Mouse (Mus musculus): ENCODE data around the gene Unc13d.
"Not testable (repeated sequence)": the region's sequence is repeated elsewhere in the genome, so short reads cannot be mapped to it uniquely, and the experiment has no call there.

Gene Unc13d

GRCm38 (mm10) chr11:116022256-116022780 lies 55.4 kb downstream of the Unc13d start:
- DNase-seq (ENCODE audit: low spot score in 2 of 2): no peak

- DNase-seq (ENCODE audit: low spot score in 2 of 2): peak in 1 of 2 experiments; percentile 27
Observed at GRCm38 (mm10) chr11:116021328-116022220, 56.2 kb downstream of the Unc13d start.

GRCm38 (mm10) chr11:116020519-116020922 lies 57.2 kb downstream of the Unc13d start:
- DNase-seq (ENCODE audit: low spot score in 2 of 2): peak; percentile 49 to 60

GRCm38 (mm10) chr11:116019976-116020411 lies 57.8 kb downstream of the Unc13d start:
- DNase-seq (ENCODE audit: low spot score in 2 of 2): peak; percentile 29 to 42

GRCm38 (mm10) chr11:116019360-116019791 lies 58.4 kb downstream of the Unc13d start:
- DNase-seq (ENCODE audit: low spot score in 2 of 2): no peak

GRCm38 (mm10) chr11:116018867-116019266 lies 58.9 kb downstream of the Unc13d start:
- DNase-seq (ENCODE audit: low spot score in 2 of 2): not testable (repeated sequence)

GRCm38 (mm10) chr11:116018106-116018505 lies 59.7 kb downstream of the Unc13d start:
- peak; percentile 34 to 44 for DNase-seq (ENCODE audit: low spot score in 2 of 2)

- DNase-seq (ENCODE audit: low spot score in 2 of 2): no peak
Observed at GRCm38 (mm10) chr11:116014821-116015220, 62.9 kb downstream of the Unc13d start.

- DNase-seq (ENCODE audit: low spot score in 2 of 2): peak; percentile 67 to 83
Observed at GRCm38 (mm10) chr11:116012262-116012947, 65.4 kb downstream of the Unc13d start, which contains the start of gene Galk1. Galk1 (minus strand) TSS chr11:116012719.
